Mouse (Mus musculus): ENCODE results near the gene Cend1. TPM values are rescaled to one million over a fixed set of nuclear protein-coding genes. Genes with fewer than 3 reads are reported as not detected.
A peak's percentile ranks its signal among the peaks of the same experiment; 100 is the strongest.

Cend1 gene
- polyA plus RNA-seq, 1 experiment: 2.2 TPM

- Histone ChIP-seq H3K4me1 (ENCODE audit: control insufficient read depth, insufficient read depth, low read length) (no peaks in the 10 kb centered on the region), H3K9me3 (replicated peaks; ENCODE audit: control insufficient read depth, insufficient read depth, low read length, poor library complexity, severe bottlenecking) (no peaks in the 10 kb centered on the region), H3K9ac (ENCODE audit: low read depth, poor library complexity, severe bottlenecking) (no peak overlapping the region), H3K4me3 (ENCODE audit: low read depth, low read length) (peak overlapping the region; percentile 9), H3K36me3 (ENCODE audit: control insufficient read depth, insufficient read depth, low read length, poor library complexity, severe bottlenecking) (no peaks in the 10 kb centered on the region), H3K27ac (ENCODE audit: insufficient read depth, low read length) (no peak overlapping the region), H3K27me3 (ENCODE audit: control insufficient read depth, insufficient read depth, low read length, poor library complexity, severe bottlenecking) (no peaks in the 10 kb centered on the region)
- no peak for TF ChIP-seq CTCF (IDR thresholded peaks at IDR 0.05; ENCODE audit: low read depth, low read length)
- TF ChIP-seq EP300 (IDR thresholded peaks at IDR 0.05; ENCODE audit: insufficient read depth, low read depth, low read length): no peak
- TF ChIP-seq POLR2A (IDR thresholded peaks at IDR 0.05; ENCODE audit: insufficient read depth, low read length): no peak
Observed at GRCm38 (mm10) chr7:141459301-141459711, 30.0 kb upstream of the Cend1 start.

DNA sequence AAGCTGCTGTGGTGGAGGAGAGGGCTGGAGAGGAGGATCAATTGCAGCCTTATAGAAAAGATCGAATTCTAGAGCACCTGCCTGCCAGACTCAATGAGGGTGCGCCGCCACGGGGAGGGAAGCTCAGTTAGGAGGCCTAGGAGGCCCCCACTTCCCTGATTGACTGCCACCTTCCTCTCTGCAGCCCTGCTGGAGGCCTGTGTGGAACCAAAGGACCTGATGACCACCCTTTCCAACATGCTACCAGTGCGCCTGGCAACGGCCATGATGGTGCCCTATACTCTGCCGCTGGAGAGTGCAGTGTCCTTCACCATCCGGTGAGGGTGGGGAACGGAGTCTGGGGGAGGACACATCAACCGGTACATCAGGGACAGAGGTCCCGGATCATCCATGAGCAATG is 29.4 kb upstream of the Cend1 start:
- no peaks in the 10 kb centered on the region for H3K9me3 ChIP-seq (replicated peaks; ENCODE audit: control insufficient read depth, insufficient read depth, low read length, poor library complexity, severe bottlenecking)
- no peak overlapping the region for H3K9ac ChIP-seq (ENCODE audit: low read depth, poor library complexity, severe bottlenecking)
- TF ChIP-seq POLR2A (IDR thresholded peaks at IDR 0.05; ENCODE audit: insufficient read depth, low read length): no peak
- TF ChIP-seq CTCF (IDR thresholded peaks at IDR 0.05; ENCODE audit: low read depth, low read length): no peak
- no peak for TF ChIP-seq EP300 (IDR thresholded peaks at IDR 0.05; ENCODE audit: insufficient read depth, low read depth, low read length)
- H3K4me3 ChIP-seq (ENCODE audit: low read depth, low read length): no peak overlapping the region
- H3K36me3 ChIP-seq (ENCODE audit: control insufficient read depth, insufficient read depth, low read length, poor library complexity, severe bottlenecking): no peaks in the 10 kb centered on the region
- no peaks in the 10 kb centered on the region for H3K27me3 ChIP-seq (ENCODE audit: control insufficient read depth, insufficient read depth, low read length, poor library complexity, severe bottlenecking)
- no peaks in the 10 kb centered on the region for H3K4me1 ChIP-seq (ENCODE audit: control insufficient read depth, insufficient read depth, low read length)
- H3K27ac ChIP-seq (ENCODE audit: insufficient read depth, low read length): no peak overlapping the region

DNA sequence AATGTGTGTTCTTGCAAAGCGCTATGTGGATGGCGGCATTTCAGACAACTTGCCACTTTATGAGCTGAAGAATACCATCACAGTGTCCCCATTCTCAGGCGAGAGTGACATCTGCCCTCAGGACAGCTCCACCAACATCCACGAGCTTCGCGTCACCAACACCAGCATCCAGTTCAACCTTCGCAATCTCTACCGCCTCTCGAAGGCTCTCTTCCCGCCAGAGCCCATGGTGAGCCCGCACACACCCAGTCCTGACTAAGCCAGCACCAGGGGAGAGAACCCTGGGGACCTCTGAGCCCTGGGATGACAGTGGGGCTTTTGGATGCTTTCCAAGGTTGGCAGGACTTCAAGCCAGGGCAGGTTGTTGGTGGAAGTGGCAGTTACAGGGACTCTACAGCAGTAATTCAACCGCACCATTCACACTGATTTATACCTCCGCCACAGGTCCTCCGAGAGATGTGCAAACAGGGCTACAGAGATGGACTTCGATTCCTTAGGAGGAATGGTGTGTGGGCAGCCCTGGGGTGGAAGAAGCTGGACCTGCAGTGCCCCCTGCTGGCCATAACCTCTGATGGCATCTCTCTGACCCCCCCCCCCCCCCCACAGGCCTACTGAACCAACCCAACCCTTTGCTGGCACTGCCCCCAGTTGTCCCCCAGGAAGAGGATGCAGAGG is 28.8 kb upstream of the Cend1 start:
- H3K27me3 ChIP-seq (ENCODE audit: control insufficient read depth, insufficient read depth, low read length, poor library complexity, severe bottlenecking): no peaks in the 10 kb centered on the region
- no peak overlapping the region for H3K27ac ChIP-seq (ENCODE audit: insufficient read depth, low read length)
- no peaks in the 10 kb centered on the region for H3K9me3 ChIP-seq (replicated peaks; ENCODE audit: control insufficient read depth, insufficient read depth, low read length, poor library complexity, severe bottlenecking)
- no peak overlapping the region for H3K9ac ChIP-seq (ENCODE audit: low read depth, poor library complexity, severe bottlenecking)
- no peak overlapping the region for H3K4me3 ChIP-seq (ENCODE audit: low read depth, low read length)
- TF ChIP-seq POLR2A (IDR thresholded peaks at IDR 0.05; ENCODE audit: insufficient read depth, low read length) (no peak), EP300 (IDR thresholded peaks at IDR 0.05; ENCODE audit: insufficient read depth, low read depth, low read length) (no peak), CTCF (IDR thresholded peaks at IDR 0.05; ENCODE audit: low read depth, low read length) (peak; percentile 70)
- no peaks in the 10 kb centered on the region for H3K4me1 ChIP-seq (ENCODE audit: control insufficient read depth, insufficient read depth, low read length)
- H3K36me3 ChIP-seq (ENCODE audit: control insufficient read depth, insufficient read depth, low read length, poor library complexity, severe bottlenecking): no peaks in the 10 kb centered on the region

DNA sequence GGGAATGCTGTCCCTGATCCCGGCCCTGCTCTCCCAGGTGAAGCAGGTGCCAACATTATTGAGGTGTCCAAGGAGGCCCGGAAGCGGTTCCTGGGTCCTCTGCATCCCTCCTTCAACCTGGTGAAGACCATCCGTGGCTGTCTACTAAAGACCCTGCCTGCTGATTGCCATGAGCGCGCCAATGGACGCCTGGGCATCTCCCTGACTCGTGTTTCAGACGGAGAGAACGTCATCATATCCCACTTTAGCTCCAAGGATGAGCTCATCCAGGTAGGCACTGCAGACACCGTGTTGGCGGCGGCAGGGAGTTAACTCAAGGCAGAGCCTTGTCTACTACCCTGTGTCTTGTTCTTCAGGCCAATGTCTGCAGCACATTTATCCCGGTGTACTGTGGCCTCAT is 27.9 kb upstream of the Cend1 start:
- H3K27me3 ChIP-seq (ENCODE audit: control insufficient read depth, insufficient read depth, low read length, poor library complexity, severe bottlenecking): no peaks in the 10 kb centered on the region
- no peak for TF ChIP-seq CTCF (IDR thresholded peaks at IDR 0.05; ENCODE audit: low read depth, low read length)
- no peak for TF ChIP-seq EP300 (IDR thresholded peaks at IDR 0.05; ENCODE audit: insufficient read depth, low read depth, low read length)
- no peak for TF ChIP-seq POLR2A (IDR thresholded peaks at IDR 0.05; ENCODE audit: insufficient read depth, low read length)

DNA sequence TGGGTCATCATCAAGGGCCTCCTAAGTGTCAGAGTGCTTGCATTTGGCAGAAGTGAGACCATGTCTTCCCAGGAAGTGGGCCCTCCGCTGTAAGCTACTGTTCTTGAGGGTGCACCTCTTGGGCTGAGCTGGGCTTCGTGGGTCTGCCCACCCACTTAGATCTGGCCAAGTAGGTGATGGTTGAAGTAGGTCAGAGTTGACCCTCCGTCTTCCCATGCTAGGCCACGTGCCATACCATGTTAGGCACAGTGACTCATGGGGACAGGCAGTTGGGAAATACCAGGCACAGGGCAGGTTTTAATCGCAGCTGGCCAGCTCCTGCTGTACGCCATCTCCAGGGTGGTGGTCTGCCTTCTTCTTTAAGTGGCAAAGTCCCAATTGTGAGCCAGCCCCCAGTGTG is 27.4 kb upstream of the Cend1 start:
- Histone ChIP-seq H3K4me1 (ENCODE audit: control insufficient read depth, insufficient read depth, low read length) (no peaks in the 10 kb centered on the region), H3K27me3 (ENCODE audit: control insufficient read depth, insufficient read depth, low read length, poor library complexity, severe bottlenecking) (no peaks in the 10 kb centered on the region), H3K36me3 (ENCODE audit: control insufficient read depth, insufficient read depth, low read length, poor library complexity, severe bottlenecking) (peaks cover 3% of the 10 kb centered on the region; the same call in 1 of the 2 replicates), H3K27ac (ENCODE audit: insufficient read depth, low read length) (no peak overlapping the region), H3K4me3 (ENCODE audit: low read depth, low read length) (no peak overlapping the region), H3K9ac (ENCODE audit: low read depth, poor library complexity, severe bottlenecking) (no peak overlapping the region), H3K9me3 (replicated peaks; ENCODE audit: control insufficient read depth, insufficient read depth, low read length, poor library complexity, severe bottlenecking) (no peaks in the 10 kb centered on the region)
- TF ChIP-seq CTCF (IDR thresholded peaks at IDR 0.05; ENCODE audit: low read depth, low read length) (no peak), EP300 (IDR thresholded peaks at IDR 0.05; ENCODE audit: insufficient read depth, low read depth, low read length) (no peak), POLR2A (IDR thresholded peaks at IDR 0.05; ENCODE audit: insufficient read depth, low read length) (no peak)

More for the DNA sequence above, 27.9 kb upstream of the Cend1 start:
- H3K4me3 ChIP-seq (ENCODE audit: low read depth, low read length): no peak overlapping the region
- no peaks in the 10 kb centered on the region for H3K4me1 ChIP-seq (ENCODE audit: control insufficient read depth, insufficient read depth, low read length)
- no peaks in the 10 kb centered on the region for H3K9me3 ChIP-seq (replicated peaks; ENCODE audit: control insufficient read depth, insufficient read depth, low read length, poor library complexity, severe bottlenecking)
- H3K27ac ChIP-seq (ENCODE audit: insufficient read depth, low read length): no peak overlapping the region
- no peak overlapping the region for H3K9ac ChIP-seq (ENCODE audit: low read depth, poor library complexity, severe bottlenecking)
- H3K36me3 ChIP-seq (ENCODE audit: control insufficient read depth, insufficient read depth, low read length, poor library complexity, severe bottlenecking): no peaks in the 10 kb centered on the region

- H3K9ac ChIP-seq (ENCODE audit: low read depth, poor library complexity, severe bottlenecking): peak overlapping the region; percentile 59
- peaks cover 13% of the 10 kb centered on the region for H3K36me3 ChIP-seq (ENCODE audit: control insufficient read depth, insufficient read depth, low read length, poor library complexity, severe bottlenecking)
- H3K27me3 ChIP-seq (ENCODE audit: control insufficient read depth, insufficient read depth, low read length, poor library complexity, severe bottlenecking): no peaks in the 10 kb centered on the region
- no peak overlapping the region for H3K27ac ChIP-seq (ENCODE audit: insufficient read depth, low read length)
- H3K9me3 ChIP-seq (replicated peaks; ENCODE audit: control insufficient read depth, insufficient read depth, low read length, poor library complexity, severe bottlenecking): no peaks in the 10 kb centered on the region
- no peaks in the 10 kb centered on the region for H3K4me1 ChIP-seq (ENCODE audit: control insufficient read depth, insufficient read depth, low read length)
- TF ChIP-seq POLR2A (IDR thresholded peaks at IDR 0.05; ENCODE audit: insufficient read depth, low read length) (no peak), EP300 (IDR thresholded peaks at IDR 0.05; ENCODE audit: insufficient read depth, low read depth, low read length) (no peak), CTCF (IDR thresholded peaks at IDR 0.05; ENCODE audit: low read depth, low read length) (no peak)
- peak overlapping the region; percentile 88 for H3K4me3 ChIP-seq (ENCODE audit: low read depth, low read length)
Observed at GRCm38 (mm10) chr7:141455610-141456314, 26.5 kb upstream of the Cend1 start.

Data from ES-Bruce4 (cell line).